Mouse (Mus musculus): ENCODE results near the gene Runx3. TPM values are rescaled to one million over a fixed set of nuclear protein-coding genes. Genes with fewer than 3 reads are reported as not detected.

Gene Runx3
- polyA plus RNA-seq, 1 experiment: 2.5 TPM

DNA sequence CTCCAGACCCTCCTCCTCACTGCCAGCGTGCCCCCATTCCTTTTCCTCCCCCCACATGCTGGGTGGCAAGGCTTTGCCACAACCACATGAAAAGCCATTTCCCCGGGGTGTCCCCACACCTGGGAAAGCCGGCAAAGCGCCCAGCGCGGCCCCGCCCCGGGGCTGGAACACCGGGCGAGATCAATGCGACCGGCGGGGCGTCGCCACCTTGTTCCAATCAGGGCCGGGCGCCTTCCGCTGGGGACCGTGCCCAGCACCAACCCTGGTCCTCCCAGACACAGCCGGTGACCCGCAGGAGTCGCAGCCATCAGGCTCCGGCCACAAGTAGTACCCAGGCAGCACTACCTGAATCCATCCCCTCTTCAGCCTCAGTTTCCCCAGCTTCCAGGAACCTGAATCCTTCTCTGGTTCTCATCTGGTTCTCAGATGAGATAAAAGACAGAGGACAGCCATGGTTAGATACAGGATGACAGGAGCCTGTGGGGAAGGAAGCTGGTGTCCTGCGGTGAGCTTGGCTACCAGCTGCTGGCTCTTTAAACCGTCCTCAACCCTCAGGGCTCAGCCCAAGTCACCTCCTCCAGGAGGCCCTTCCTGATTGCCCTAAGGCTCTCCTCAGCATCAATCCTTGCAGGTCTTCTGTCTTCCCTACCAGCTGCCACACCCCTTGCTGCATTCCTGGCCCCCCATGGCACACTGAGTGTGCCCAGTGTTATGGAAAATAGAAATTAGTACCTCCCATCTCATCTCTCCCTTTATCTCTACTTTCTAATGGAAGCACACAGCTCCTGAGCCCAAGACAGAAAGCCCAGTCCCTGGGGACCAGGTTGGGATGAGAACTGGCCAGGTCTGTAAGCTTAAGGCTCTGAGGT, 20.4 kb downstream of the Runx3 start:
- no peak for DNase-seq (ENCODE audit: low read depth, low spot score)
- WGBS: 3% methylated on average over 25 of the region's 25 CpGs

DNA sequence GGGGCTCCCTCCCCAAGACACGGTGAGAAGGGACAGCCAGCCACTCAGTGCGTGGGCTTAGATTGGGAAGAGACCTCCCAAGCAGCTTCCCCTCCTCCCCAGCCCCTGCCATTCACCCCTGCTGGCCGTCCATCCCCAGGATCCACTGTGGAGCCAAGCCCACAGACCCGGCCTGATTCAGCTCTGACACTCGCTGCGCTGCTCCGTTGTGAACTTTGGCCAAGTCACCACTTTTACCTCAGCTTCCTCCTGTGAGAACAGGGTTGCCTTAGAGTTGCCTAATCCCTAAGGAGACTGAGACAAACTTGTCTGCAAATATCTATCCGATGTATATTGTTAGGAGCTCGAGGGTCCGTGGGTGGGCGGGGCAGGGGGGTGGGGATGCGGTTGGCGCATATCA, 21.3 kb downstream of the Runx3 start:
- 10% methylated on average over 13 of the region's 13 CpGs for WGBS
- no peak for DNase-seq (ENCODE audit: low read depth, low spot score)

DNA sequence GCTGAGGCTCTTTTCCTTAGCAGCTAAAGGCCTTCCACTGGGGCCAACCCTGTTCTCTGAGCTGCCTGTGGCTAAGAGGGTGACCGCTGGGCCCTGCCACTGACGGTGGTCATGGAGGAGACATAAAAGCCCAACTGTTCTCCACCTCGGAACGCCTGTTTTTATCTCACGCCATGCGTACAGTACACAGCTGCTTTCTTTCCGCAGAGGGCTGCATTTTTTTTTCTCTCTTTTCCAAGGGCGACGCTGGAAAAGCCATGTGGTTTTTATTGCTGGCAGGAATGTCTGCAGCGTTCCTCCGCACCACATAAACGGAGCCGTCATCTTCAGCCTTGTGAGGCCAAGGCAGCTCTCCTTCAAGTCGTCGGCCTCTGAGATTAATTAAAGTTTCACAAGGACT, 26.3 kb downstream of the Runx3 start:
- 12% methylated on average over 15 of the region's 15 CpGs for WGBS
- DNase-seq (ENCODE audit: low read depth, low spot score): no peak

DNA sequence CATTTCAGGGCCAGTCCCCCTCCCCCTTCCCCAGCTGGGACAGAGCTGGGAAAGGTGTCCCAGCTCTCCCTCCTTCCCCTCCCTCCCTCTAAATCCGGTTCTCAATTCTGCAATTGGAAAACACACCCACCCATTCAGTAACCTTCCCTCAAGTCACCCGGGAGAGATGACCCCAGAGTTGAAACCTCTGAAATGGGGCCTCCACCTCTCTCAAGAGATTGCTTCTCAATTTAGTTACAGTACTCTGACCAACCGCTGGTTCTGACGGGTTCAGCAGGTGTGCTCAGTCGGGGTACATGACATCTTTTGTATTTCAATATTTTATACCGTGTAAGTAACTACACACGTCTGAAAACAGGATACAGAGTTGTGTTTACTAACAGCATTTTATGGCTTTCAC, 28.2 kb downstream of the Runx3 start:
- 22% methylated on average over 7 of the region's 7 CpGs for WGBS
- no peak for DNase-seq (ENCODE audit: low read depth, low spot score)

DNA sequence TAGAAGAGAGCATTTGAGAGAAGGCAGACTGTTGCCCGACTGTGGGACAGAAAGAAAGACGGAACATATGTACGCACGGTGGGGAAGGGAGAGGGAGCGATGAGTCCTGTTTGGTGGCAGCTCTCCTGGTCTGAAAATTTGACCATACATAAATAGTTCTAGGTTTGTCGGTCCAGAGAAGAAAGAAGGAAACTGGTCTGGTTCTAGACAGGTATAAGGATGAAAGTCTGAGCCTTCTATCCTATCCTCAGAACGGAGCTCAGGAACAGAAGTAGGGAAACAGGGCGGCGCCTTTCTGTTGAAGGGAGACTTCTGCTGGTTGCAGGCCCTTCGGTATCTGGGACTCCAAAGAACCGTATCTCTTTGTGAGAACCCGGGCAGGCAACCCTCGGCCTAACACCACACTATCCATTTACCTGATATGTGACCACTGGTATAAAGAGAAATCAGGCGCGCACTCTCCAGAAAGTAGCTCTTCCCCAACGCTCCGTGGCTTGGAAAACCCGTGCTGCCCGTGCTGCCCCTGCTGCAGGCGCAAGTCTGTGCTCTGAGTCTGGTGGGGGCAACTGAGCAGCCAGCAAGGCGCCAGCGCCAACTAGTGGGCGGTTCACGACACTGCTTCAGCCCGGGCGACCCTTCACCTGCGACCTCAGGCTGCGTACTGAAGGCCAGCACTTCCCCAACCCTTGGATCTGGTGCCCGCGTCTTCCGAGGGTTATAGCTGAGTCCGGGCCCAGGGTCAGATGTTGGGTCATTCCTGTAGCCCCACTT, 29.8 kb downstream of the Runx3 start:
- DNase-seq (ENCODE audit: low read depth, low spot score): no peak
- WGBS: 15% methylated on average over 32 of the region's 32 CpGs

DNA sequence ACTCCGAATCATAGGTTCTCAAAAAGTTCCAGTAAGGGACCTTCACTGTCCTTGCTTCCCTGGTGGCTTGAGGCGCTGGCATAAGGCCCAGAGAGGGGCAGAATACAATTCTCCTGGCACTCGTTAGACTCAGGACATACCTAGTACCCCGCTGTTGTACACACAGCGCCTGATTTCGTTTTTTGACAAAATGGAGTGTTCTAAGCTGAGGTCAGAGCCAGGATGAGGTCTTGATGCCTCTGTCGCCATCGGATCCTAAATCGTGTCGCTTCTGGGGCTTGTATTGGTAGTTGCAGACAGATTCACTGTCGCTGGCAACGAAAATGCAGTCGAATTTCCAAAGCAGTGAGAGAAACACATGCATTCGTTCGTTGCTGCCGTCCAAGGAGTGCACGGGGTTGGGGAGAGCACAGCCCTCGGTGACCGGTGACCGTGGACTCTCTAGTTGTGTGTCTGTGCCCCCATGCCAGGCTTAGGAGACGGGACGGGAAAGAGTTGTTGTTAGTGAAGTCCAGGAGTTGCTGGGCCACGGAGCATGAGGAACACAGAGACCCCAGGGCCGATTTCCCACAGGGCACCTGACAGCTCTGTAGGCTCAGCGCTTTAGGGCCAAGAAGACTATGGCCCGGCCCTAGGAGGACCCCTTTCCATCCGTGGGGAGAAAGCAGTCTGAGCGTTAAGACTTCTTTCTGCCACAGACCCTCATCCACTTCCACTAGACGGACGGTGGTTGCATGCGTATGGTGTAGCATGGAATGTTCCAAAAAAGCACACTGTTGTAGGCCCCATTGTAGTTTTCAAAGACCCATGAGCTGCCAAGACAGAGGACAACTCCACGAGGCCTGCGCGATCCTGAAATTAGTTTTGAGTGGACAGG, 30.9 kb downstream of the Runx3 start:
- 23% methylated on average over 34 of the region's 34 CpGs for WGBS
- DNase-seq (ENCODE audit: low read depth, low spot score): no peak

DNA sequence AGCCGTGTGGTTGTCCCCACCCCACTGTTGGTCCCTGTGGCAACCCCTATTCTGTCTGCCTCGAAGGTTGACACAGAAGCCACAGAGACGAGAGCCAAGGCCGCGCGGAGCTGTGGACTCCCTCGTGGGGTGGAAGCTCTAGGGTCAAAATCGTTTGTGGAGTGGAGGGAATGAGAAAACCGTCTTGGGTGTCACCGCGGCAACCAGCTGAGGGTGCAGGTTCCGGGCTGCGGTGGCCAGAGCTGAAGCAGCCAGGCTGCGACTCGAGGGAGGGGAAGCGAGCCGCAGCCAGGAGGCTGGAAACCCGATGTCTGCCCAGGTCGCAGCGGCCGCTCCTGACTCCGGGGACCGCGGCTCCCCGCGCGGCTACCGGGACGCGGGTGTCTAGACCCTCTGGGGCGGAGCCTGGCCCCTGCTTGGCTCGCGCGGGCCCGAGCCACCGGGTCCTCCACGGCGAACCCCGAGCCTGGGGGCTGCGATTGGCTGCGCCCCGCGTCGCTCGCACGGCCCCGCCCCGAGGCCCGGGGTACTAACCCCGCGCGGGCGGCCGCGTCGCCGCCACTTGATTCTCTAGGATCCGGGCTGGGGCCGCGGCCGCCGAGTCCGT, 31.6 kb downstream of the Runx3 start:
- 2% methylated on average over 62 of the region's 63 CpGs for WGBS
- DNase-seq (ENCODE audit: low read depth, low spot score): no peak

DNA sequence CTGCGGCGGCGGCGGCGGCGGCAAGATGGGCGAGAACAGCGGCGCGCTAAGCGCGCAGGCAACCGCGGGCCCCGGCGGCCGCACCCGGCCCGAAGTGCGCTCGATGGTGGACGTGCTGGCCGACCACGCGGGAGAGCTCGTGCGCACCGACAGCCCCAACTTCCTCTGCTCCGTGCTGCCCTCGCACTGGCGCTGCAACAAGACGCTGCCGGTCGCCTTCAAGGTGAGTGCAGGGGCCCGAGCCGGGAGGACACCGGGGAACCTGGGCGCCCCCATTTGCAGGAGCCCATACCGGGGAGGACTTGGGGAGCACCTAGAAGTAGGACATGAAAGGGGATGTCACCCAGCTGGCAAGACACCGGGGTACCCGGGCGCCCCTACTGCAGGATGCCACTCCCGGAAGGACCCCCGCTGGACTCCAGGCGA, 32.4 kb downstream of the Runx3 start:
- 1% methylated on average over 45 of the region's 45 CpGs for WGBS
- DNase-seq (ENCODE audit: low read depth, low spot score): no peak

DNA sequence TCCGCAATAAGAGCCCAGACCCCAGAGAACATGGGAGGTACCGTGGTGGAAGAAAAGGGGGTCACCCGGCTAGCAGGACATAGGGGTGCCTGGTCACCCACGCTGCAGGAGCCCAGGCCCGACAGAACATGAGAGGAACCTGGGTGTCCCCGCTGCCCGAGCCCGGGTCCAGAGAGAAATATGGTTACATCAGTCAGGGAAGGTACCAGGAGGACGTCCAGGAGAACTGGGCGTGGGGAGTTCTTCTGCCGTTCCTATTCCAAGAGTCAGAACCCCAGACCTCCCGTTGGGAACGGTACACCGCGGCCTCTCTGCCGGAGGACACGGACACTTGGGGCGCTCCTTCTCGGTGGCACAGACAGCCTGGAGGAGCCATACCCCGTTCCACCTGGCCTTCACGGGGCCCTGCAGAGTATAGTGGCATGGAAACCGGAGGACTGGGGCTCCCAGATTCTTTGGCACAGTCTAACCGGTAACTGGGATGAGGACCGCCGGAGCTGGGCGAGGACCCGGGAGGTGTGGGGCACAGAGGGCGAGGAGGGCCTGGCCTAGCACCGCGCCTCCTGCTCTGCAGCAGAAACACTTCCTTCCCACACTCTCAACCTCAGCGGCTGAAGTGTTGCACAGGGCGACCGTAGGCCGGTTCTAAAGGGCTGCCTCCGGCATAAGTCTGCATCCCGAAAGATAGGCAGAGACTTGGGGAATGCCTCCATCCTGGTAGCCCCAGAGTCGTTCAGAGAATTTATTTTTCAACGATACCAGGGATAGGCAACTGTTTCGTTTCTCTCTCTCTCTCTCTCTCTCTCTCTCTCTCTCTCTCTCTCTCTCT, 33.0 kb downstream of the Runx3 start:
- no peak for DNase-seq (ENCODE audit: low read depth, low spot score)
- WGBS: 4% methylated on average over 39 of the region's 39 CpGs

DNA sequence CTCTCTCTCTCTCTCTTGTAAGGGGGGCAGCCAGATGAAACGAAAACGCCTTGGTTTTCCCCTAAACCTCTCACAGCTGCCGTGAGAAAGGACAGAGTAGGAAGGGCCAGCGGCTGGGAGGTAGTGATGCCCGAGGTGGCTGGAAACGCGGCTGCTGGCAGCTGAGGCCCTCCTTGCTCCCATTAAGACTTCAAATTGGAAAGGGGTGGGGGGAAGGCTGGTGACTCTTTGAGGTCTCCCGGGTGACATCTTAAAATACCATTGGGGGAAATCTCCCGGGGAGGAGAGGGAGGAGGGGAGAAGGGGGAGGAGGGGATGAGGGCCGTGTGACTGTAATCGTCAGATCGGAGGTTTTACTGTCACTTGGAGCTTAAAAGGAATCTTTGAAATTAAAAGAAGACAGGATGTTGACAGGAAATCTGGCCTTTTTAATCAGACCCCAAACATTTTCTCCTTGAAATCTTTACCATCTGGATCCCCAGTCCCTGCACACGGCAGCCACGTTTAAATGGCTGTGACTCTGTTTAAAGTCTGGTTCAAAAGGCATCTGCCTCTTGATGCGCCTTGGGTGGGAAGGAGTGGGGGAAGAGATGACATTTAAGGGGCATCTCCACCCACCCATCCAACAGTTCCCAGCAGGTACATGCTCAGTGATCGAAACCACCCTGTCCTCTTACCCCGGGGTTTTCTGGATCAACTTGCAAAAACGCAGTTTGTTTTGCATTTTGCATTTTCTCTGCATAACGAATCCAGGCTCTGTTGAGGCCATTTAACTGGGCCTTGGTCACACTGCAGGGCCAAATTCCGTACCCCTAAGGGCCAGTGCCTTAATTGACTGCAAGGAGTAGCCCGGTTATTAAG, 33.9 kb downstream of the Runx3 start:
- WGBS: 7% methylated on average over 21 of the region's 21 CpGs
- DNase-seq (ENCODE audit: low read depth, low spot score): no peak

DNA sequence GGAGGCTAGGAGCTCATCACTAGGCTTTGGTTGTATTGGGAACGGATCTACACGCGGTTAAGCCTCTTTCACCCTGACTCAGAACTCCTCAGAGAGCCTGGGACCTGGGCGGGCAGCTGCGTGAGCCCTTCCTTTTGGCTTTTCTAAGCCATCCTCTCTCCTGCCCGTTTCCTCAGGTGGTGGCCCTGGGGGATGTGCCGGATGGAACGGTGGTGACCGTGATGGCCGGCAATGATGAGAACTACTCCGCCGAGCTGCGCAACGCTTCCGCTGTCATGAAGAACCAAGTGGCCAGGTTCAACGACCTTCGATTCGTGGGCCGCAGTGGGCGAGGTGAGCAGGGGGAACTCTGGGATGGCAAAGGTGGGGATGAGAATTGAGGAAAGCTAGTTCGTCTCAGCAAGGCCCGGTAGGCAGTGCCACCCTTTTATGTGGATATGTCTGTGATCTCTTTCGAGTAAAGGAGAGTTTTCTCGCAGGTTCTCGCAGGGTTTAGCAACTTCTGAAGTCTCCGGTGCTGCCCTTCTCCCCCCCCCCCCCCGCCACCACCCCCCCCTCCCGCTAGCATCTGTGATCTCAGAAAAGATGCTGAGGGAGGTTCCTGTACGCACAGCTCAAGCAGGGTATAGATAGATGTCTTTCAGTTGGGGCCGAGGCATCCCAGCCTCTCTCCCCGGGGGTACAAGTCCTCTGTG, 34.8 kb downstream of the Runx3 start:
- 9% methylated on average over 31 of the region's 31 CpGs for WGBS
- no peak for DNase-seq (ENCODE audit: low read depth, low spot score)

DNA sequence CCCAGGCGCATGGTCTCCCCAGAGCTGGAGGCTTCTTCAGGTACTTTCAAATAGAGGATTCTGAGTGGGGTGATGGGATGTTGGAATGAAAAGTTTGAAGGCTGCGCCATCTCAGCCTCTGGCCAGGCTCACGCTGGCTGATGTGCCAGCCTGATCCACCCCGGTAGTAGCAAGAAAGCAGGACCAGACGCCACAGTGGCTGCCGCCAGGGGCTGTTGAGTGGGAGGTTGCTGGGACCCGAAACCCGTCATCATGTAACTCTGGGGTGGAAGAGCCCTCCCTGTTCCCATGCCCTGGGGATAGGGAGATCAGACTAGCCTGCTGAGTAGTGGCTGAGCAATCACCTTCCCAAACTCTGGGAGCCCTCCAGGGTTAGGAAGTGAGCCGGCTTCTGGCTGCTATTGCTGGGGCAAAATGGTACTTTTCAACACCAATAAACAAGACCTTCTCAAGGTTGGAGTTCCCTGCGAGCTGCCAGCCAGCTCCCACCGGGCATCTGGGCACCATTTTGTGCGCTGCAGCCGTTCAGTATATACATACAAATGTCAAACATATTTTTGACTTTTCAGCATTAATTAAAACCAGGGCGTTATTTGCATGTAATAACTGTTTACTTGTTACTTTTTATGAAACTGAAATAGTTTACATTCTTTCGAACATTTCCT, 35.5 kb downstream of the Runx3 start:
- no peak for DNase-seq (ENCODE audit: low read depth, low spot score)
- 17% methylated on average over 15 of the region's 15 CpGs for WGBS

DNA sequence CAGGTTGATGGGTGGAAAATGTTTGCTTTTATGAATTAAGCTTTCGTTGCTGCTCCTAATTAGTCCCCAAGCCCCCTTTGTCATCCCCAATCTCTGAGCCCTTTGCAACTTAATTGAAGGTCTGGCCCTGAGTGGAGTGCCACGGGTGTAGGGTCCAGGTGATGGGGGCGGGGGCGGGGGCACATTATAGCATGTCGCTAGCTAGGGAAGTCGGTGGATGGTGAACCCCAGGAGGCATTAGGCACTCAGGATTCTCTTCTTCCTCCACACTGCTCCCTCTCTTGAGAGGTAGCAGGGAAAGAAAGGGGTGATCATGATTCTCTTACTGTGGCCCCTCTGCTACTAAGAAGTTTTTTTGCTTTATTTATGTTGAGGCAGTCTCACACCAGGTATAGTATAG, 36.1 kb downstream of the Runx3 start:
- WGBS: 25% methylated on average over 6 of the region's 6 CpGs
- no peak for DNase-seq (ENCODE audit: low read depth, low spot score)

DNA sequence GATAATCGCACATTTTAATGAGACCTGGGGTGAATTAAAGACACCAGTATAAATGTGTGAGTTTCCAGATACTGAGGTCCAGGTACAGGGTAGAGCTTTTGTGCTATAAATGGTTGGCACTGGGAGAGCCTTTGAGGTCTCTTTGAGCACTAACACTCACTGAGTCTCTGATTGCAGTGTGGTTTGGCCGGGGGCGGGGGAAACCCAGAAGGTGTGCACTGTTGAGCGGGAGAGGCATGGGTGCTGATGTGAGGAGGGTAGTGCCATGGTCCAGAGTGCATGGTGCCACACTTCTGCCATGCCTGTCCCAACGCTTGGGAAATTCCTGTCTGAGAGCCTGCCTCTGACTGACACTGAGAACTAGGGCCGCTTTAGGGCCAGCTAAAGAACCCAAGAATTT, 36.9 kb downstream of the Runx3 start:
- WGBS: 18% methylated on average over 6 of the region's 6 CpGs
- DNase-seq (ENCODE audit: low read depth, low spot score): no peak

DNA sequence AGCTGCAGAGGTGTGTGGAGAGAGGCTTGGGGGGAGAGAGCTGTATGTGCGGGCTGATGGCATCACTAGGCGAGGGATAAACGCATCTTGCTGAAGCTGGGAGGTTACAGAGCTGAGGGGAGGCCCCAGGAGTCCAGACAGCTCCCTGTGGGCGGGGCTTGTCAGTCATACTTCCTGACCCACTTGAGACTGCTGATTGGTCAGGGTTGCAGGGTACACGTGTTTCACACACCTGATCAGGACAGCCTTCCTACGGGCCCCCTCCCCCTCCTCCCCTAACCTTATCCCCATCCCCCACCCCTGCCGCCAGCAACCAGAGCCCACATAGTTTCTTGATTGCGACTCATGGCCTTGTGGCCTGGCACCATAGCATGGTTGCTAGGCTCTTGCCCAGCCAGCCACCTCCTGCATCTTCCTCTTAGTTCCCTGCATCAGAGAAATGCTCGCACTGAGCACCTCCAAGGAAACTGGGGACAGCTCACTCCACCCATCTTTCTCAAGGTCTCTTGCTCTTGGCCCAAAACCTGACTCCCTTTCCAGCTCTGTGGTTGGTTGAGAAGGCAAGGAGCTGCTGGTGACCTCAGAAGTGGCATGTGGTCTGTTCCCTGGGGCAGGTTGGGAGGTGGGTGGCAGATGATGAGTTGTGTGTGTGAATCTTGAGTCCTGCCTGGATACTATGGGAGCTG, 38.4 kb downstream of the Runx3 start:
- no peak for DNase-seq (ENCODE audit: low read depth, low spot score)
- 16% methylated on average over 9 of the region's 9 CpGs for WGBS

DNA sequence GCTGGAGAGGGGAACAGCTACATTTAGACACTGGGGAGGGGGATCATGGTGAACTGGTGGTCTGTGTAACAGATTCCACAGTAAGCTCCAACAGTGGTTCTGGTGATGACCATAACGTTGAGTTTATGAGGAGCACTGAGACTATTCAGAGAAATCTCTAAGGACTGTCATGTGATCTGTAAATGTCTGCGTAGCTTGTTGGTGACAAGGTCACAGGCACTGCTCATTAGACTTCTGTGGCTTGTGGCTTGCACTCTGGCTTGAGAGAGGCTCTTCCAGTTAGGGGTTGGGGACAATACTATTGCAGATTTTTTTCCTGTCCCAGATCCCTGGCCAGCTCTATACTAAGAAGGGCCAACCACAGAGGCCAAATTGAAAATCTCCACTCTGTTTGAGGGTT, 39.2 kb downstream of the Runx3 start:
- 38% methylated on average over 2 of the region's 2 CpGs for WGBS
- no peak for DNase-seq (ENCODE audit: low read depth, low spot score)

All from large intestine, adult 2 months (tissue).